Mouse (Mus musculus): ENCODE data around the gene Fnbp1l. TPM values are rescaled to one million over a fixed set of nuclear protein-coding genes. Genes with fewer than 3 reads are reported as not detected.

The Fnbp1l gene
- 10 to 100 TPM; 16.4 to 16.8 TPM for total RNA-seq (2021)
- long read RNA-seq, experiment 1, partial matches to known transcripts: 0 of 4 reads
- long read RNA-seq, experiment 1, other reads (novel, unspliced or antisense): 4 of 4 reads
- long read RNA-seq, experiment 2: 0 reads

DNA sequence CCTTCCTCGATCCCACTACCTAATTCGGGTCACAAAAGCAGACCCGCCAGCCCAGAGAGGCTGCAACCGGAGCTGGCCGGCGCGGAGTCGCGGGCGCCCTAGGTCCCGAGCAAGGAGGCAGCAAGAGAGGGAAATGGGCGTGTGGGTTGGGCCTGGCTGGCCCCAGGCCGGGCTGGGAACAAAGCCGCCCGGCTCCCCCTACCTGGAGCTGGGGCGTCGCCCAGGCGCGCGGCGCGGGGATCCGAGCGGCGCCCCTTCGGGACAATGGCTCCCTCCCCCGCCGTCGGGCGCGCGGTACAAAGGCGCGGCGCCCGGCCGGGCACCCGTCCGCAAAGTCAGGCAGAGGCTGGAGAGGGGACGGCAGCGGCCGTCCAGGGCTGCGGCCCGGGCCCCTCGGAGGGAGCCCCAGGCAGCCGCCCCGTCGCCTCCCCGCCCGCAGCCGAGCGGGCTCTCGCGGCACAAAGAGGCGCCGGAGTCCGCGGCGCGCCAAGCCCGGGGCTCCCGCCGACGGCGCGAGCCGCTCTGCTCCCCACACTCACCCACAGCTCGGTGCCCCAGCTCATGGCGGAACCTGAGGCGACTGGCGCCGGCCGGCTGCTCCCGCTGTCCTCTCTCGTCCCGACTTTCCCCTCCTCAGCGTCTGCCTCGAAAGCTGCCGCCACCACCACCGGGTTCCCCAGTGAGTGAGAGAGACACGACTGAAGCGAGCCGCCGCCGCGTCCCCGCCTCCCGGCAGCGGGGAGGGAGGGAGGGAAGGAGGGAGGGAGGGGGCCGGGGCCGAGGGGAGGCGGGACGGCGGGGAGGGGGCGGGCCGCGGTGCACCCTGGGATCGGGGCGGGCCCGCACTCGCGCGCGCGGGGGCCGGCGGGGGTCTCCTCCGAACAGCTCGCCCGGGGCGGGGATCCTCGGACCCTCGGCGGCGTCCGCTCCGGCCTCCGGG lies at the start of gene Fnbp1l:
TSS of gene Fnbp1l (minus strand) at position 725 of the 940 bp plus-strand sequence.
- DNase-seq: peak; percentile 81 to 83

DNA sequence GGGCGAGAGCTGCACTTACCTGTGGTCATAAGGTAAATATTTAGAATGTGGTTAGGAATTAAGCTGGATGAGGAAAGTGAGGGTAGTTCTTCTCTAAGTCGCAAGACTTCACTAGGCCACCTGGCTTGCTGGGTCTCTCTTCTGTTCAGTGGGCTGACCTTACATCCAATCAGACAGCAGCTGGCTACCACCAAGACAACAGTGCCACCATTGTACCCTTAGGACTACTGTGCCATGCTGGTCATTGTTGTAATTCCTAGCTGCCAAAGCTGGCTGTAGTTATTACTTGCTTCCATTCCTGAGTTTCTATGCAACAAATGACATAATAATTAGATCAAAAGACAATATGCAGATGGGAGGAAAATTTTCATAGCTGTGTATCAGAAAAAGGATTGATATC lies 41.3 kb upstream of the Fnbp1l start:
- no peak for DNase-seq

DNA sequence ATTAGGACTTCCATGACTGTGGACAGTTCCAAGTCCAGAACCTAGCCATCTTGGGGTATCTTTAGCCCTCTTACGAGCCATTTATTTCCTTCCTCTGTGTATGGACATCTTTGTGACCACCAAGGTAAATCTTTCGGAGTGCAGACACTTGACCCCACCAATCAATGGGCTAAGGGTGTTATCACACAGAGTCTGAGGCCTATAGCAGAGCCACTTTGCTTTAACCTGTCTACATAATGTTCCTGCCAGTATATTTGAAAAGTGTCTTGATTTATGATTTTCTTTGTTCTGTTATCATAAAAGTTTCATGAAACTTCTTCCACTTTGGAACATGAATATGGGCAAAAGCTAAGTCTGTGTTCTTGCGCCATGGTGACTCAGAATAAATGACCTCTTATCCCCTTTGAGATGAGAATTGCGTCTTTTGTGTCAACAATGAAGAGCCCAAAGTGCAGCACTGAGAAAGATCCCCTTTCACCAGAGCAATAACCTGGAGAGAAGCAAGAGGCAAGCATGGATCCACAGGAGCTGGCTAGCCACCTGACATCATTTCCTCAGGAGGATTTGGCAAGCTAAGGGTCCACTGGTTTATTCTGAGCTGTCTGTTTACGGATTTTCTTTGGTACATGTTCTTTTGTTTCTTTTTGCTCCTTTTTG lies 39.9 kb upstream of the Fnbp1l start:
- no peak for DNase-seq

DNA sequence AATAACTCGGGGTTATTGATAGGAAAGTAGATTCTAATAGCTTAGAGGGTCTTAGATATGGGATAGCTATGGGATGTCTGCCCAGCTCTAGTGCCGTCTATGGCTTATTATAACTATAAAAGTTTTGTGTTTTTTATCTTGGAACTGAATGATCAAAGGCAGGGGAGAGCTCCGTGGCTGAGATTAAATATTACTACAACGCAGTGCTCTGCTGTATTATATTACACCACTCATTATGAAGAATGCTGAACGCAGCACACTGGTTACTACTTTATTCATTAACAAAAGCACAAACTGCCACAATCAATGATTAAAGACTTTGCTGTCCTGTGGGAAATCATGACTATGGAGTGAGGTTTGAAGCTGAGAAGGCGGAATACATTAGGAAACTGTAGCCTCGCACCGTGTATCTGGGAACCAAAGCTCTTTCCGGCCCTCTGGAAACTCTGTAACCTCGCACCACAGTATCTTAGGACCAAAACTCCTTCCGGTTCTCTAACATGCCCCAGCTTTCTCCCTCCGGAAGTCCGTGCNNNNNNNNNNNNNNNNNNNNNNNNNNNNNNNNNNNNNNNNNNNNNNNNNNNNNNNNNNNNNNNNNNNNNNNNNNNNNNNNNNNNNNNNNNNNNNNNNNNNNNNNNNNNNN lies 27.8 kb upstream of the Fnbp1l start:
- DNase-seq: no peak

DNA sequence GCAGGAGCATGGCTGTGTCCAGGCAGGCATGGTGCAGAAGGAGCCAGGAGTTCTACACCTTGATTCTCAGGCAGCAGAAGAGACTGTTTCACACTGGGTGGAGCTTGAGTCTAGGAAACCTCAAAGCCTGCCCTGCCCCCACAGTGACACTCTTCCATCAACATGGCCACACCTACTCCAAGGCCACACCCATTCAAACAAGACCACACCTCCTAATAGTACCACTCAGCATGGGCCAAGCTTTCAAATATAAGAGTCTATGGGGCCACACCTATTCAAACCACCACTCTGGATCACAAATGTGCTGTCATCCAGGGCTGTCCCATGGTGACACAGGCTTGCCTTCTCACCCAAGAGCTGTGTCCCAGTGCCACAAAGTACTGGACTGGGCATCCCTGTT lies 20.8 kb upstream of the Fnbp1l start:
- no peak for DNase-seq

DNA sequence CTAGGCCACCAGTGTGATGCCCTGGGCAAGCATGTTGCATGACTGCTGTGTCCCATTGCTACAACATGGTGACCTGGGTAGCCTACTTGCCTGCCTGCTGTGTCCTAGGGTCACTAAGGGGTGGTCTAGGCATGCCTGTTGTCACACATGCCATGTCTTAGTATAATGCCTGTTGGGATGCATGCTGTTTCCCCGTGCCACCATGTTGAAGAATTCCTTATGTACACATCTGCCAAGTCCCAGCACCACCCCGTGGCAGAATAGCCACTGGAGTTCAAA lies 19.6 kb upstream of the Fnbp1l start:
- DNase-seq: no peak

DNA sequence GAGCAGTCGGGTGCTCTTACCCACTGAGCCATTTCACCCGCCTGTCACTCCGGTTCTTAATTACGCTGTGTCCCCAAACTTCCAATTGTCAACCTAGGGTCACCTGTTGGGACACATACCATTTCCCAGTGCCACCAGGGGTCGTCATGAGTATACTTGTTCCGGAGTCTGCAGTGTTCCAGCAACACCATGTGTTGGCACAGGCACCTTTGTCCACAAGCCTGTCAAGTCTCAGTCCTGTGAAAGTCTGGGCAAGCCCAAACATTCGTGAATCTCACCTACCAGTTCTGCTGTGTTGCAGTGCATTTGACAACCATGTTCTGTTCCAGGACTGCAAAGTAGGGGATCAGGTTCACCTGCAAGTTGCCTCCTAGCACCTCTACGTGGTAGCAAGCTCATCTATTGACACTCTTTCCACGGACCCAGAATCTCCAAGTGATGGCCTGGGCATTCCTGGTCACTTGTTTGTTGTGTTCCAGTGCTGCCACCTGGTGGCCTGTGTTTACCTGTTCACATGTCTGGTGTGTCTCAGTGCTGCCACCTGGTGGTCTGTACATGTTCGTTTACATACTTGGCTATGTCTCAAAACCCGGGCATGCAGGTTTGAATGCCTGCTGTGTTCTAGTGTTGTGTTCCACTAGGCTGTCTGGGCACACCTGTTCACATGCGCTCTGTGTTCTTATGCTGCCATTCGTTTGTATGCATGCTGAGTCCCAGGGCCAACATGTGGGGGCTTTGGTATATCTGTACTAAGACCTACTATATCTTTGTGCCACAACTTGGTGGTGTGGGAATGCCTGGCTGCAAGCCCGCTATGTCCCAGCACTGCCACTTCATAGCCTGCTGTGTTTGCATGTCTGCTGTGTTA lies 19.0 kb upstream of the Fnbp1l start:
- peak; percentile 93 to 97 for DNase-seq

DNA sequence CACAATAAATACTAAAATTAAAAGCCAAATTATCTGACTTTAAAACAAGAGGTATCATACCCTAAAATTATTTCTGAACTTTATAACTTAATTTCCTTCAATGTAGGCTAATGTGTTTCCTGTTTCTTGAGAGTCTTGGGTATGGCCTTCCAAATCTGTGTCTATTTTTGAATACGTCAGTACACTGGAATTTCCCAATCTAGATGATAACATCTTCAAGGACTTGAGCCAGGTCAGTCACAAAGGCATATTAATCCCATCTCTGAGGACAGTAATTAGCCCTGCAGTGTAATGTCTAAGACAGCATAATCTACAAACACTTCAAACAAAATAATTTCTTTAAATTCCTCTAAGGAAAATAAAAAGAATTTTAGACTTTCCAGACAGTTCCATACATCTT lies 17.8 kb upstream of the Fnbp1l start:
- DNase-seq: no peak

DNA sequence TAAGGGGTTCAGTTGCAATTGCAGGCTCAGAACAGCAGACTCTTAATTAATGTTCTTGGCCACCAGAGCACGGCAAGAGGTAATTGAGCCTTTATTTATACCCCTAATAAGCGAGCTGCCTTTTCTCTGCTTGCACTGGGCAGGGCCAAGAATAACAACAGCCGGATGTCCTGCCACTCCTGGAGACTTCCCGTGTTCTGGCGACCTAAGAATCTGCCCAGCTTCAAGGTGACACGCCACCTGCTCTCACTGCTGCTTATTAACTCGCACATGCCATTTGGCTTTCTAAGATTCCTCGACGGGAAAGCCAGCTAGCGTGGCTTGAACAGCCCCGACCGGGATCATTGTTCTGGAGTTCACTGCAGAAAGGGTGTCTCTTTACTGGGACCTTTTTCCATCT lies 15.7 kb upstream of the Fnbp1l start:
- DNase-seq: peak; percentile 47 to 85

DNA sequence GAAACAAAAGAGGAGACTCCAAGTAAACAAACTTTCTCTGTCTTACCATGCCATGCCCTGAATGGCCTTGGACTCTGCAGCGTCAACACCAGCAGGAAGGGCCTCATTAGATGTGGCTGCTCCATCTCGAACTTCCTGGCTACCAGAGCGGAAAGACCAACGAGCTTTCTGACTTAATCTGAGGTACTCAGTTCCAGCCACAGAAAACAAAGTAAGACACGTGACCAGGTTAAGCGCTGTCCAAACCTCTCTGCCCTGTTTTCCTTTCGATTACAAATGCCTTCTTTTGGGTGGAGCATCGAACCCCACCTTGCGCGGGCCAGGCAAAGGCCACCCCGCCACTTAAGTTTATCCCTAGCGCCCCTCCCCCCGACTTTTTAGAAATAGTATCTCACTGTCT lies 10.1 kb upstream of the Fnbp1l start:
- DNase-seq: peak; percentile 29 to 76

DNA sequence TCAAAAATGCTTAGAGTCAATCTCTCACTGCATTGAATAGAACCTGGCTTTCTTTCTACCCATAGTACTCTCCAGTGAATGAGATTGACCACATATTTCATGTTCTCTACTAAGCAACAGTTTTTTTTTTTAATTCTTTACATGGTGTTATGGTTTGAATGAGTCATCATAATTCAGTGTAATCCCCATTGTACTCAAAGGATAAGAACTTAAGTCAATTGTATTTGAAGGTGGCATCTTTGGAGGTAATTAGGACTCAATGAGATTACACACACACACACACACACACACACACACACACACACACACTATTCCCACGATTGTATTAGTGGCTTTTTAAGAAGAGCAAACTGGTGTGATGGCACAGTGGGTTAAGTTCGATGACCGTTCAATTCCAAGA lies 9.4 kb upstream of the Fnbp1l start:
- DNase-seq: no peak

DNA sequence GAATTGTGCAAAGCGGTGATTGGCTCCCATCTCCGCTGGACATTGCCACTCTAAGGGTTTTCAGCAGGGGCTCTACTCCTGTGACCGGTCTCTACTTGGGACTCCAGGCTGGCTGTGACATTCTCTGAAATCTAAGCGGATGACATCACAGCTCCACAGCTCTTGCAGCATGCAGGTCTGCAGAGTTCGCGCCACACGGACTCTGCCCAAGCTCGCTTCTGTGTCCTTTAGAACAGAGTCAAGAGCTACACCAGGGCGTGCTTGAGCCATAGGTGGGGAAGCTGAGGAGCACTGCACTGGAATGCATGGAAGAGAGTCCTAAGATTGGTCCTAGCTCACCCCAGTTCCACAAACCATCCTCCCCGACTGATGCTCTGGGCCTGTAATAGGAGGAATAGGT lies 9.0 kb upstream of the Fnbp1l start:
- DNase-seq: no peak

DNA sequence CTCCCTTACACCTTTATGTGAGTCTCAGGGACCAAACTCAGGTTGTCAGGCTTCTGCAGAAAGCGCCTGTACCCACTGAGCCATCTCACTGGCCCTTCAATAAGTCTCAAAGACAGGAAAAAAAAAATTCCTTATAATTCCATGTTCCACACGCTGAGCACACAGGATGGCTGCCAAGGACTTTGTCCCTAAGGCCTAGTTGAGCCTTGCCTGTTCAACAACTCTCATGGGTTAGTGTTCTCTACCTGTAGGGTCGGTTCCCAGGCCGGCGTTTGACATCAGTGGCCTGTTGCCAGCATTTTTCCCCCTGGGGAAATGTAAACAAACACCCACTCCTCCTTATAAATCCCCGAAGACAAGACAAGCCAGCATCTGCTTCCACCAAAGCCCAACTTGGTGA lies 8.3 kb upstream of the Fnbp1l start:
- no peak for DNase-seq

DNA sequence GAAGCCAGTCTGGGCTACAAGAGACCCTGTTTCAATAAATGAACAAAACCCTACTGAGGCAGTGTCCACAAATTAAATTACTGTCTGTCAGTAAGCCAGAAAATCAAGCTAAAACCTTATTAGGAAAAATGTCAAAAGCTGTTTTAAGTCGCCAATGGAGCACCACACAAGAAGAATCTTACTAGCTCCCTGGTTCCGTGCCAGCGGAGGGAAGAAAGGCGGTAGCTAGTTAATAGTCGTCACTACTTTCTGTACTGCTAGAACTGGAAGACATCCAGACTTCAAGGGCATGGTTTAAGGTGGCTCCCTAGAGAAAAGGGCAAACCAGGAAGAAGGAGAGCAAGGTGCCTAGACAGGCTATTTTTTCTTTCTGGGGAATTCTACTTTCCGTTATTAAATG lies 5.1 kb upstream of the Fnbp1l start:
- peak in 1 of 2 experiments; percentile 31 for DNase-seq

DNA sequence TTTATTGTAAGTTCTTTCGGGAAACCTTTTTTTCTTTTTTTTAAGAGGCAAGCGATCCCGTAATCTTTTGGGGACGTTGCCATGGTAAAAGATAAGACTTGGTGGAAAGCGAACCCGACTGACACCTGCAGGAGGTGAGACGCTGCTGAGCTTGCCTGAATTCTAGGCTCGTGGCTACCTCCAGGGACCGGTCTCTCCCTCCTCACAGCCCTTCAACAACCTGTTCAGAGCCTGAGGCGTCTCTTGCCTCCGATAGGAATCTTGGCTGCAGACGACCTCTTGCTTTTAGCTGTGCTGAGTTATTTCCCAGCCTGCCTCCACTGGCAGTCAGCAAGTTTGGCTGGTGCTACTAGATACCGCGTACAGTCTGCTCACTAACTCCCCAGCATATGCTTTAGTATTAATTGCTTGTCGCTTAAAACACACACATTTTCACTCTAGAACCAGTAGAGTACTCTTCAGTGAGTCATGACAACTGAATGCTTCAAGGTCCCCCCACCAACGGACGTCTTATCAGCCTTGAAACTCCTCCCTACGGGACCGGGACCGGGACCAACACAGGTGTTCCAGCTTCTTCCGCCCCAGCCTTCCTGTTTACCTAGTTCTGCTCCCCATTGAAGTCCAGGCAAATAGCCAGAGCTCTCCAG lies 893 bp upstream of the Fnbp1l start:
- DNase-seq: peak; percentile 60 to 78

DNA sequence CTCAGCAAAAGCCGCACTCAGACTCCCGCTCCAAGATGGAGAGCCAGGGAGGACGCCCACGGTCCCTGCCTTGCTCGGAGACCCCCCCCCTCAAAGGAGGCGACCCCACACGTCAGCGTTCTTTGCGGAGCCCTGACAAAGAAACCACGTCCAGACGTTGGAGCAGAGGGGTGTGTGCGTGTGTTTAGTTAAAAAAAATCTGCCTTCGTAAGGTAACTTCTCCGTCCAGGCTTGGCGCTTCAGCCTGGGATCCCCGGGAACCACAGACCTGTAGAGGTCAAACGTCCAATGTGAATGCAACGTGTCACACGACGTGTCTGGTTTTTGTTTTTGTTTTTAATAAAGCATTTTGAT lies 393 bp upstream of the Fnbp1l start:
- peak in 1 of 2 experiments; percentile 55 for DNase-seq

DNA sequence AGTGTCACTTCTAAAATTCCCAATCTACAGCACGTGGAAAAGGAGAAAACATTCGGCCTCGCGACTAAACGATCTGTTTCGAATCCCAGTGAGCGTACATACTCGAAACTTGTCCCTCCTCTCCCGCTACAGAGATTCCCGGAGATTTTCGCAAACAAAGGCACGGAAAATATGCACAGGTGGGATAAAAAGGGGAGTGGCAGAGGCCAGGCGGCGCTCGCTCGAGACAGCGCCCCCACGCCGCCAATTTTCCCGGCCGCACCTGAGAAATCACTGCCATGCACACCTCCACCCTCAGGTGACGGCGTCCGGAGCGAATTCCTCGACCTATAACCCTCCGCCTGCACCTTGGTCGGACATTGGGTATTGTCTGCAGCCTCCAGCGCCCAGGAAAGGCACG lies 1.1 kb downstream of the Fnbp1l start:
- peak in 1 of 2 experiments; percentile 40 for DNase-seq

DNA sequence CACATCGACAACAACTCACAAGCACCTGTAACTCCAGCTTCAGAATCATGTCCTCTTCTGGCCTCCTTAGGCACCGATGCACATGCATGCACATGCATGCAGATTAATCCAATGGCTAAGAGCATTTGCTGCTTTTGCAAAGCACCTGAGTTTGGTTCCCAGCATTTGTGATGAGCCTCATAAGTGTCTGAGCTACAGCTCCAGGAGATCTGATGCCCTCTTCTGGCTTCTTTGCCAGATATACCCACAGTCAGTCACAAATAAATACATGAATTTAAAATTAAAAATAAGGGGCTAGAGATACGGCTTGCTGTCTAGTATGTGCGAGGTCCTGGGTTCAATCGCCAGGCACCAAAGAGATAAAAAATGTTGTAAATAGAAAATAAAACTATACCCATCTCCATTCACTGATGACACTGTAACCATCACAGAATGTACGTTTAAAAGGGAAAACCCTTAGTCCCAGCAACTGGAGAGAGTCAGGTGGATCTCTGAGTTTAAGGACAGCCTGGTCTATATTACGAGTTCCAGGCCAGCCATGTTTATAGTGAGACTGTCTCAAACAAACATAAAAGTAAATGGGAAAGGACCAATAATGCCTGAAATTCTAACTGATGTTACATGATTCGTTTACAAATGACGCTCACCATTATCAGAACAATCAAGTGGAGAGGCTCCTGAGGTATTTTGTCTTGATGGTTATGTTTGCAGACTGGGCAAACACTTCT lies 1.7 kb downstream of the Fnbp1l start:
- no peak for DNase-seq

DNA sequence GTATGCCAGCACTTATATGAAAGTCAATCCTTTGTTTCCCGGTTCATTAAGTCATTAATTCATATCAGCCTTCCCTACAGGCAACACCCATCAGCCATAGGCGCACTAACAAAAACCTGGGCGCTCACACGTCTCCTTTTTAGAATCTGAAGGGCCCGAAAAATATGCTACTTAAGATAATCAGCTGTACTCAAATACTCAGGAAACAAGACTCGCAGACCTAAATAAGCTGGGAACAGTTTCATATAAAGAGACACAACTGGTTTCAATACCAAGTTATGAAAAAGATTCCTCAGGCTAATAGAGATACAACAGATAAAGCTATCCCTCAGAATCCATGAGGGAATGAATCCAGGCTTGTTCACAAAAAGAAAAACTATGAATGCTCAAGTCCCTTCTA lies 7.0 kb downstream of the Fnbp1l start:
- no peak for DNase-seq

DNA sequence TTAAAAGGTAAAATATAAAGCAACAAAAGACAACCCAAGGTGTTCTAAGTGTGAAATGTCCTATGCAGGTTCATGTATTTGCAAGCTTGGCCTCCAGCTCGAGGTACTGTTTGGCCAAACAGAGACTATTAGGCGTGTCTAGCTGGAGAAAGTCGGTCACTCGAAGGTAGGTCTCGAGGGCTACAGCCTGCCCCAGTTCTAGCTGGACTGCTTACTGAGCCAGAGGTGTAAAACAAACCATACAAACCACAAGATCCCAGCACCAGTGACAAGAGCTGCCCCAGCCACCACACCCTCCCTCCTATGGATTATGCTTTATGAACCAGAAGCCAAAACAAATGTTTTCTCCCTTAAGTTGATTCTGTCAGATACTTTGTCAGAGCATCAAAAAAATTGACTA lies 7.8 kb downstream of the Fnbp1l start:
- no peak for DNase-seq
